Mouse (Mus musculus): ENCODE data around the gene Plin3.
A peak's percentile ranks its signal among the peaks of the same experiment; 100 is the strongest.

DNA sequence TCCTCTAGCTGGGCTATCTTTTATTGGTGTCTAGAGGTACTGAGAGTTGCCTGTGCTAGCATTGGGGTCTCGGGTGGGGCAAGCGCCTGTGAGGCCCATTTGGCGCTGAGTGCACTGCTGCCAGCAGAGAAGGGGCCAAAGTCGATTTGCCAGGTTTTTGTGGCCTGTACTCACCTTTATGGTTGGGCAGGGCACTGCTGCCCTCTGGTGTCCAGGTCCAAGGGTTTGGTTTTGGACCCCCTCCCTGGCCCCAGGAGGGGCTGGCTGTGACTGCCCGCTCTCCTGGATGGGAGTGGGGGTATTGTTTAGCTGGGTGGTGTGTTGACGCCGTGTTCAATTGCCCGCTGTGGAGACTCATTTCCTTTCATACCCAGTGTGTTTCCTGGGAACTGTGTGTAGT, 13.2 kb upstream of the Plin3 start:
- TF ChIP-seq CTCF (conservative IDR thresholded peaks at IDR 0.05; ENCODE audit: insufficient read depth, insufficient read length, low read depth, low read length) (peak; percentile 65), POLR2A (IDR thresholded peaks at IDR 0.05; ENCODE audit: low read depth, low read length) (no peak)

Data from kidney, adult 2 months (tissue).